ENCODE assay signal across 8 mouse cellular contexts in genomic region chrX:20688615-20689014, GRCm38 (mm10). TPM values are rescaled to one million over a fixed set of nuclear protein-coding genes. Genes with fewer than 3 reads are reported as not detected.
A peak's percentile ranks its signal among the peaks of the same experiment; 100 is the strongest.
DNase-seq lines count a peak whose midpoint lies in the region; ATAC-seq lines count a peak whose summit lies in the region.

No protein-coding gene starts in this region.

- peak overlapping the region; percentile 65 for H3K4me2 ChIP-seq in hindbrain, embryonic 16.5 days (ENCODE audit: low read length)

- peak overlapping the region; percentile 87 for H3K9ac ChIP-seq in hindbrain, embryonic 16.5 days (ENCODE audit: low read depth, low read length)

- peak; percentile 41 for ATAC-seq in hindbrain, embryonic 16.5 days

- peaks cover 9% of the 10 kb centered on the region for H3K4me1 ChIP-seq in hindbrain, embryonic 16.5 days (ENCODE audit: control insufficient read depth, insufficient read depth, low read depth, low read length)

- no peaks in the 10 kb centered on the region for H3K9me3 ChIP-seq in hindbrain, embryonic 16.5 days (ENCODE audit: control insufficient read depth, low read length)

- no peaks in the 10 kb centered on the region for H3K27me3 ChIP-seq in hindbrain, embryonic 16.5 days (replicated peaks; ENCODE audit: control insufficient read depth, insufficient read depth, low read length)

- WGBS in hindbrain, embryonic 16.5 days, result 23% methylated on average over 20 of the region's 35 CpGs

- H3K27ac ChIP-seq in hindbrain, embryonic 16.5 days (ENCODE audit: low read depth, low read length), result peak overlapping the region; percentile 96

- 0 out of 2 replicates have a peak, but pooled peaks cover 3% of the 10 kb centered on the region for H3K36me3 ChIP-seq in hindbrain, embryonic 16.5 days (ENCODE audit: control insufficient read depth, insufficient read depth, low read length)

- peak; percentile 64 for DNase-seq in adipocyte (ENCODE audit: low spot score)
- DNase-seq in cerebellum, postnatal 4 days (ENCODE audit: low spot score in 2 of 2), result peak; percentile 23 to 59
- DNase-seq in gastrocnemius, adult 18-20 months (ENCODE audit: low spot score), result peak; percentile 47
- peak; percentile 15 to 16 for DNase-seq in left cerebral cortex, adult 18-20 months (ENCODE audit: low spot score in 2 of 2)
- DNase-seq in lung, postnatal 4 days, result peak; percentile 71
- peak; percentile 60 to 68 for DNase-seq in right cerebral cortex, postnatal 10 days (ENCODE audit: low spot score in 2 of 2)
- DNase-seq in yolk sac, embryonic 10.5 days (ENCODE audit: low spot score), result peak; percentile 77

- peak overlapping the region; percentile 70 for H3K4me3 ChIP-seq in hindbrain, embryonic 16.5 days (ENCODE audit: low read length)

RNA-seq across cellular contexts. Expression of gene Cdk16, which starts 0.9 kb away (rescaled TPM):
- 100 to 1,000 TPM; 103 to 117 TPM for total RNA-seq in gastrocnemius, adult 18-20 months (2021)
- polyA plus RNA-seq in hindbrain, embryonic 16.5 days (2015; fragmentation: Nextera tagmentation; extraction: Ambion mirVana), result 153 and 167 TPM in 2 replicates
- total RNA-seq in left cerebral cortex, adult 18-20 months (2021), result 100 to 1,000 TPM; 235 to 249 TPM

RNA-seq across cellular contexts. Expression of gene Usp11, which starts 15.1 kb away (rescaled TPM):
- total RNA-seq in gastrocnemius, adult 18-20 months (2021), result 1 to 10 TPM; 1.5 to 2.3 TPM
- polyA plus RNA-seq in hindbrain, embryonic 16.5 days (2015; fragmentation: Nextera tagmentation; extraction: Ambion mirVana), result 97.8 and 110 TPM in 2 replicates
- 100 to 1,000 TPM; 109 to 123 TPM for total RNA-seq in left cerebral cortex, adult 18-20 months (2021)

RNA-seq across cellular contexts. Expression of gene Uba1, which starts 30.5 kb away (rescaled TPM):
- 100 to 1,000 TPM; 138 to 146 TPM for total RNA-seq in gastrocnemius, adult 18-20 months (2021)
- polyA plus RNA-seq in hindbrain, embryonic 16.5 days (2015; fragmentation: Nextera tagmentation; extraction: Ambion mirVana), result 350 and 371 TPM in 2 replicates
- 100 to 1,000 TPM; 348 to 355 TPM for total RNA-seq in left cerebral cortex, adult 18-20 months (2021)

Comparison
In these comparisons a context has a peak if more than half of its experiments do, and no peak if none do; other contexts are left out.
1. Peak in every context shown above with its lines: DNase-seq, ATAC-seq, H3K4me3 ChIP-seq and H3K27ac ChIP-seq.
2. DNase-seq: peak in every context shown above with its lines; median percentile 77 in yolk sac, embryonic 10.5 days; 71 in lung, postnatal 4 days; 64 in adipocyte; 64 in right cerebral cortex, postnatal 10 days; 47 in gastrocnemius, adult 18-20 months; 41 in cerebellum, postnatal 4 days; 16 in left cerebral cortex, adult 18-20 months.
3. RNA of gene Usp11, which starts 15.1 kb away (total RNA-seq): 109 to 123 TPM in left cerebral cortex, adult 18-20 months; 1.5 to 2.3 TPM in gastrocnemius, adult 18-20 months; every median in the first group is over 10 times any median in the second.